ENCODE assay signal across 15 mouse cellular contexts in genomic region chr2:28005187-28005586, GRCm38 (mm10).
A peak's percentile ranks its signal among the peaks of the same experiment; 100 is the strongest.
DNase-seq lines count a peak whose midpoint lies in the region; ATAC-seq and TF ChIP-seq lines count a peak whose summit lies in the region.
"Had no signal": no experiment of that assay in that cellular context is flagged by ENCODE, and none has a peak within 500 bp of the region (broad histone marks: within the 10 kb centered on the region; RNA-seq: fewer than 3 reads in every experiment).

No protein-coding gene starts in this region.

- 84% methylated on average over 4 of the region's 4 CpGs for WGBS in intestine, embryonic 16.5 days
- WGBS in intestine, embryonic 15.5 days, result 81% methylated on average over 4 of the region's 4 CpGs

- H3K9me3 ChIP-seq in intestine, embryonic 16.5 days (ENCODE audit: control insufficient read depth, low read length), result no peaks in the 10 kb centered on the region
- H3K9me3 ChIP-seq in intestine, embryonic 15.5 days, result no peaks in the 10 kb centered on the region
- H3K9me3 ChIP-seq: limb, embryonic 12.5 days; neural tube, embryonic 13.5 days had no signal

- peaks cover 6% of the 10 kb centered on the region; the same call in 1 of the 2 replicates for H3K36me3 ChIP-seq in intestine, embryonic 16.5 days (ENCODE audit: control insufficient read depth, insufficient read depth, low read length)
- H3K36me3 ChIP-seq in intestine, embryonic 15.5 days, result peaks cover 17% of the 10 kb centered on the region; the same call in 1 of the 2 replicates
- H3K36me3 ChIP-seq in myocyte (ENCODE audit: control insufficient read depth, insufficient read depth), result peaks cover 88% of the 10 kb centered on the region
- H3K36me3 ChIP-seq: neural tube, embryonic 13.5 days had no signal

- H3K27me3 ChIP-seq in intestine, embryonic 16.5 days (replicated peaks; ENCODE audit: control insufficient read depth, insufficient read depth, low read length), result no peaks in the 10 kb centered on the region
- H3K27me3 ChIP-seq in intestine, embryonic 15.5 days (replicated peaks), result no peaks in the 10 kb centered on the region
- no peaks in the 10 kb centered on the region for H3K27me3 ChIP-seq in myocyte (ENCODE audit: control insufficient read depth, insufficient read depth, insufficient read length)
- H3K27me3 ChIP-seq: limb, embryonic 12.5 days; neural tube, embryonic 13.5 days had no signal

- no peaks in the 10 kb centered on the region for H3K79me2 ChIP-seq in myocyte (ENCODE audit: control insufficient read depth, insufficient read depth)

- H3K4me3 ChIP-seq in intestine, embryonic 16.5 days (ENCODE audit: low read length), result no peak overlapping the region
- H3K4me3 ChIP-seq in intestine, embryonic 15.5 days (replicated peaks), result no peak overlapping the region
- H3K4me3 ChIP-seq in myocyte, result no peak overlapping the region
- H3K4me3 ChIP-seq: erythroblast, embryonic 14.5 days; limb, embryonic 12.5 days; neural tube, embryonic 13.5 days had no signal

- H3K9ac ChIP-seq in intestine, embryonic 16.5 days (ENCODE audit: low read depth, low read length), result no peak overlapping the region
- no peak overlapping the region for H3K9ac ChIP-seq in intestine, embryonic 15.5 days
- H3K9ac ChIP-seq: limb, embryonic 12.5 days; neural tube, embryonic 13.5 days had no signal

- peak; percentile 59 for DNase-seq in c-Kit-positive CD71-positive TER-119-negative erythroid progenitor cells, embryonic 14.5 days (ENCODE audit: low read depth)
- DNase-seq in liver, result peak; percentile 90
- DNase-seq in gastrocnemius, postnatal 10 days, result no peak
- no peak for DNase-seq in left cerebral cortex, adult 9 months (ENCODE audit: low spot score in 2 of 2)
- DNase-seq: cerebellum, adult 8-10 months; embryo, embryonic 11 days; heart, postnatal 36 days; kidney, postnatal 10 days; thymus, adult 18-20 months had no signal

- no peak overlapping the region for H3ac ChIP-seq in myocyte (ENCODE audit: control insufficient read depth, insufficient read length)

- H3K4me2 ChIP-seq in intestine, embryonic 16.5 days (ENCODE audit: low read depth, low read length), result no peak overlapping the region
- no peak overlapping the region for H3K4me2 ChIP-seq in intestine, embryonic 15.5 days (replicated peaks)
- no peak overlapping the region for H3K4me2 ChIP-seq in myocyte (ENCODE audit: low read depth)
- H3K4me2 ChIP-seq: limb, embryonic 12.5 days; neural tube, embryonic 13.5 days had no signal

- H3K4me1 ChIP-seq in intestine, embryonic 16.5 days (ENCODE audit: control insufficient read depth, insufficient read depth, low read length), result no peaks in the 10 kb centered on the region
- no peaks in the 10 kb centered on the region for H3K4me1 ChIP-seq in intestine, embryonic 15.5 days (replicated peaks)
- H3K4me1 ChIP-seq: limb, embryonic 12.5 days had no signal

- peak; percentile 69 for ATAC-seq in intestine, embryonic 16.5 days
- no peak; the same call in 1 of the 2 replicates for ATAC-seq in intestine, embryonic 15.5 days

- peak; percentile 13 for TF ChIP-seq POLR2A in myocyte (IDR thresholded peaks at IDR 0.05; ENCODE audit: insufficient read length, low read depth)

- no peak overlapping the region for H3K27ac ChIP-seq in intestine, embryonic 16.5 days (ENCODE audit: low read length)
- no peak overlapping the region for H3K27ac ChIP-seq in intestine, embryonic 15.5 days
- H3K27ac ChIP-seq: limb, embryonic 12.5 days; neural tube, embryonic 13.5 days had no signal

TF ChIP-seq in myocyte, 11 proteins besides CTCF, POLR2A, EP300 and RAD21:
- TF ChIP-seq USF1 (IDR thresholded peaks at IDR 0.05; ENCODE audit: low read depth) (no peak), REST (IDR thresholded peaks at IDR 0.05; ENCODE audit: insufficient read depth, insufficient read length) (no peak), MYOG (IDR thresholded peaks at IDR 0.05; ENCODE audit: control insufficient read depth in 1 of 3, insufficient read depth in 1 of 3, insufficient read length in 2 of 3, low read depth in 2 of 3) (no peak)

Comparison
In these comparisons a context has a peak if more than half of its experiments do, and no peak if none do; other contexts are left out.
1. DNase-seq: peak in c-Kit-positive CD71-positive TER-119-negative erythroid progenitor cells, embryonic 14.5 days (single experiment) and liver (single experiment); none in gastrocnemius, postnatal 10 days (single experiment) and left cerebral cortex, adult 9 months (0 of 2).